Mouse (Mus musculus) small intestine, adult 2 months (tissue): ENCODE results near the gene Prss16.

Experiments
- CTCF ChIP-seq: fragments of 200-500 bp; IDR thresholded peaks from 2 replicates; pipeline ENCODE4 v1.5.1; 2012; ENCODE audit warnings: low read depth, mild to moderate bottlenecking, control low read depth, inconsistent platforms, low read length, moderate library complexity, mixed read lengths; ENCODE audit not compliant: insufficient replicate concordance, insufficient read length; ENCODE audit errors: extremely low read depth
- POLR2A ChIP-seq: fragments of 200-500 bp; IDR thresholded peaks from 2 replicates; pipeline ENCODE4 v1.6.1; 2012; ENCODE audit warnings: low read depth, mild to moderate bottlenecking, control low read depth, inconsistent platforms, low read length, moderate library complexity

DNA sequence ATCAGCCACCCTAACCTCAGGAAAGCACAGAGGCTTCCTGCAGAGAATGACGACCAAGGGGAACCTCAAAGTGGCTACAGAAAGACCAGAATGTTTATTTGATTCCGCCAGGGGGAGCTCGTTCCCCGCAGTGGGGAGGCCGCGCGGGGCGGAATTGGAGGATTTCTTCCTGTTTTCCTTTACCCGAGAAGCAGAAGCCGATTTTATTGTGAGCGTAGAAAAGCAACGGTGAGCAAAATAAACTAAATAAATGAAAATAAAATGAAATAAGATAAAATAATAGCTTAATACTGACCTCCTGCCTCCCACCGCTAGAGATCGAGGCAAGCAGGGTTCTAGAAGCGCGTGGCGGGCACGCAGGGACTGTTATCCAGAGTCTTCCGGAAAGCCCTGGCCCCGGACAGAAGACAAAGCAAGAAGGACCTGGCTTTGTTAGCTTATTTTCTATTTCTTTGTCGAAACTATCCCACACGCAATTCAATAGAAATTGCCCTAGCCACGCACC, 35.3 kb downstream of the Prss16 start:
- TF ChIP-seq CTCF (peak; percentile 98), POLR2A (no peak)
